Mouse (Mus musculus) bone marrow macrophage, adult 2 months (primary cell): Measurements from ENCODE around the gene Cd52. TPM values are rescaled to one million over a fixed set of nuclear protein-coding genes. Genes with fewer than 3 reads are reported as not detected.

Experiments
- H3K27ac ChIP-seq: 2 replicates; pipeline ENCODE4 v1.5.1; 2012; ENCODE audit warnings: low read depth, low read length; ENCODE audit not compliant: insufficient read depth
- H3K4me1 ChIP-seq: 2 replicates; pipeline ENCODE4 v1.6.1; 2012; ENCODE audit warnings: low read length; ENCODE audit not compliant: control insufficient read depth, insufficient read depth
- H3K4me3 ChIP-seq: 2 replicates; pipeline ENCODE4 v1.5.1; 2012; ENCODE audit warnings: mild to moderate bottlenecking, low read length, moderate library complexity; ENCODE audit not compliant: insufficient read depth
- CTCF ChIP-seq: IDR thresholded peaks from 2 replicates; pipeline ENCODE4 v1.5.1; 2012; ENCODE audit warnings: low read depth, mild to moderate bottlenecking, low read length, moderate library complexity
- POLR2A ChIP-seq: IDR thresholded peaks from 2 replicates; pipeline ENCODE4 v1.6.1; 2012; ENCODE audit warnings: mild to moderate bottlenecking, low read depth, low read length, borderline replicate concordance
- polyA plus RNA-seq: library from polyadenylated mRNA; stranded (reverse); fragments of >200 nt; gene quantifications from 2 replicates; pipeline ENCODE4 v1.2.4, GENCODE M21; 2012; ENCODE audit not compliant: missing spikeins, insufficient read depth, insufficient read length

The Cd52 gene
- polyA plus RNA-seq, 1 experiment: 1,130 TPM

DNA sequence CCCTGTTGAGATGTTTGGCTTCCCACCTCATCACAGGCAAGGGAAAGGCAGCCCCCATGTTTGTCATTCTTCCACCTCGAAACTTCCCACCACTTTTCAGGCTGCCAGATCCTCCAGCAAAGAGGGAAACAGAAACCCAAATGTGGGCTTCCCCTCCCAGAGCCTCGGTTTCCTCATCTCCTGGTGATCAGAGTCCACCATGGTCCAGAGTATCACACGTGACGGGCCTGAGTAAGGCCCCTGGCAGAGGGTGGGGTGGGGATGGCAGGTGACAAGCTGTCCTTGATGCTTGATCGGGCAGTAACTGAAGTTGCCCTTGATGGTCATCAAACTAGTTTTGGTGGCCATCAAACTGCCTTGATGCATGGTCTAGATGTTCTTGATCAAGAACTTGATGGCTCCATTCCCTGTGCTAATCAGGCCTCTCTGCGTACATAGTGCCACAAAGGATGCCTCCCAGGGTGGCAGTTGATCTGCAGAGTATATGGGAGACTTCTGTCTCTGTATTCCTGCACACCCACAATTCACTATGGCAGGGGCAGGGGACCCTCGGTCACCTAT is 798 bp downstream of the Cd52 start:
- TF ChIP-seq CTCF: no peak
- no peak for TF ChIP-seq POLR2A
- peak overlapping the region; percentile 66 for H3K27ac ChIP-seq
- H3K4me1 ChIP-seq: peaks cover 61% of the 10 kb centered on the region
- peak overlapping the region; percentile 64 for H3K4me3 ChIP-seq

DNA sequence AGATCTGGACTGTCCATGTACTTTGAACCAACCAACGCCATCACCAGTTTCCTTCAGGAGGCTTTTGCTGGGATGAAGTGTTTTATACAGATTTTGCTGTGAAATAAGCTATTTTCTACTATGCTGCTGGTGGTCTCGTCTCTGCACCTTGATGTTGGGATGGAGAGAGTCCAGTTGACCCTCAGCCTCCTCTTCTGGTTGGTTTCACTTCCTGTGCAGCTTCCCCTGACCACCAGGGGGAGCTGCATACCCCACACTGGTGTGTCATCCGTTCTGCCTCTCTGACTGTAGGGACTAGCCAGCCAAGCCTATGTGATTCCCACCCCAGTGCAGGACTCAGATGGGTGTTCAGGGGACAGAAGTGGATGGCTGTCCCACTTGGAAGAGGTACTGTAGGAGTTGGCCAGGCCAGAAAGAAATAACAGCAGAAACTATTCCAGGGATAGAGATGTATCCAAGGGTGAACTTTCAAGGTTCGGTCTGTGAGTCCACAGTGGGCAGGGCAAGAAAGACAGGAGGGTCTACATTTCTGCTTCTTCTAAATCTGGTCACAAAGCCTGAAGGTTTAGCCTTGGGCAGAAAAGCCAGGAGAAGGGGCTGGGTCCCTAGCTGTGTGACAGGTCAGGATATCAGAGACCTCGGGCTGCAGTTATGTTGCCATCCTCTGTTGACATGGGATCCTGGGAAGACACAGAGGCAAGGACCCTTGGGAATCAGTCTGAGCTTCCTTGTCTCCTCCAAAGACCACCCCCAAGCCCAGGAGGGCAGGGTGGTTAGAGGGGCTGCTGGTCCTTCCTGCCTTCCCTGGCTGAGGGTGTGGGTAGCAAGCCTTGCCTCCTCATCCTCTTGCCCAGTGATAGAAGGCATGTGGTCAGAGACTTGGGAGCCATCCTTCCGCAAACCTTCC is 2.2 kb downstream of the Cd52 start:
- TF ChIP-seq POLR2A (no peak), CTCF (peak; percentile 95)
- H3K4me3 ChIP-seq: no peak overlapping the region; the same call in 1 of the 2 replicates
- peaks cover 49% of the 10 kb centered on the region for H3K4me1 ChIP-seq
- no peak overlapping the region for H3K27ac ChIP-seq

DNA sequence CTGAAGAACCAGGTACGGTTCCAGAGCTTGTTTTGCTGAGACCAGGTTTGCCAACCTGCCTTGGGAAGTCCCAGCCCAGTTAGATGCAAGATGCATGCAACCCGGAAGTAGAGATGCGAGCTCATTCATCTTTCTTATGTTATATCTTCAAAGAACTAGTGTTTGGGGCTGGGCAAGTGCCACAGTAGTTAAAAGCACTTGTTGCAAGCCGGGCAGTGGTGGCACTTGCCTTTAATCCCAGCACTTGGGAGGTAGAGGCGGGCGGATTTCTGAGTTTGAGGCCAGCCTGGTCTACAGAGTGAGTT is 3.7 kb downstream of the Cd52 start:
- Histone ChIP-seq H3K4me3 (no peak overlapping the region), H3K27ac (no peak overlapping the region), H3K4me1 (peaks cover 35% of the 10 kb centered on the region)
- TF ChIP-seq CTCF (no peak), POLR2A (no peak)

DNA sequence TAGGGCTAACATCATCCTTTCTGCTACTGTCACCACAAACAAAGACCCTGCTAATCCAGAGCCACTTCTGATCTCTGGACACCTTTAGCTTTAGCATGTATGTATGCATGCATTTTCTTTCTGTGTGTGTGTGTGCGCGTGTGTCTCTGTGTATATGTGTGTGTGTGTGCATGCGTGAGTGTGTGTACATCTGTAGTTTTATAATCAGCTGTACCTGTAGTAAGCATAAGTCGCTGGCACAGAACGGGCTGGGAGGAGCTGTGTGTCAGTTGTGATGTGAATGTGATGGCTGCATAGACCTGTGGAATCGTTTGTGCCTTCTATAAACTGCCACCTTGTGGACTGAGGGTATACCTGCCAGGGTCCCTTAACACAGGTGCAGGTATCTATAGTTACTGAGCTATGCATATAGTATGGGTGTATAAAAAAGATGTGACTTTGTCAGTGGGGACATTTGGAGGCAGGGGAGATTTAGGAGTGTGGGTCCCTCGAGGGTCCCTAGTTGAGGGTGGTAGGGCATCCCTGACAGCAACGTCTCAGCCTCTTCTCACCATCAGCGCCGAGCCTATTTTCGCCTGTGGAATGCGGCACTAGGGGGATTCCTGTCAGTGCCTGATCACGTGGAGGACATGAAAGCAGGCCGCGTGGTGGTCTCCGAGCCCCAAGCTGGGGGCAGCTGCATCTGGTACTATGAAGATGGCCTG is 4.2 kb downstream of the Cd52 start:
- TF ChIP-seq POLR2A (no peak), CTCF (no peak)
- no peak overlapping the region for H3K4me3 ChIP-seq
- H3K27ac ChIP-seq: no peak overlapping the region
- H3K4me1 ChIP-seq: peaks cover 32% of the 10 kb centered on the region

DNA sequence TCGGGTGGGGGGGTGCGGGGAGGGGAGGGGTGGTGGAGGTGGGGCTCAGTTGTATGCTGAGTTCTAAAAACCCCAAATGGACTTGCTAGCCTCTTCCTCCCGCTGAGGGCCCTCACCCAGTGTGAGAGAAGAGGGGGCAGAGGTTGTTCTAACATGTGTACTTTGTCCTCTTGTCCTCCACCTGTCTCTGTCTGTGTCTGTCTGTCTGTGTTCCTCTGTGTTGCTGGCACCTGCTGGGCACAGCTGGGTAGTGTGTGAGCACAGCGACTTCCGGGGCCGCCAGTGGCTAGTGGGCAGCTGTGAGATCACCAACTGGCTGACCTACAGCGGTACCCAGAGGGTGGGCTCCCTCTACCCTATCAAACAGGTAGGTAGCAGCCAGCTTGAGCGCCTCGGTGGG is 5.9 kb downstream of the Cd52 start:
- Histone ChIP-seq H3K27ac (no peak overlapping the region), H3K4me1 (peaks cover 19% of the 10 kb centered on the region), H3K4me3 (no peak overlapping the region)
- TF ChIP-seq CTCF: no peak

DNA sequence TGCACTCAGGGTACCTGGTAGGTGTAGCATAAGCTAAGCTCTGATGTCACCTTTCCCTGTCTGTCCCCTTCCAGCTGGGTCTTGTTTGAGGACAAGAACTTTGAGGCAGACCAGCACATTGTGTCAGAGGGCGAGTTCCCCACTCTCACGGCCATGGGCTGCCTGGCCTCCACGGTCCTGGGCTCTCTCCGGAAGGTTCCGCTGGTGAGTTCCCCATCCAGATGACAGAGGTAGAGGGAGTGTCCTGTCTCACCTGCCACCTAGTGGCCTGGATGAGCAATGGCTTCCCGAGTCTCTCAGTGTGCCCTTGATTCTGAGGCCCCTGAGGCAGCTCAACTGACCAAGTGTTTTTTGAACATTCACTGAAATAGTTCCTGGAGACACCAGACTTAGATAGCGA is 7.5 kb downstream of the Cd52 start:
- TF ChIP-seq CTCF (no peak), POLR2A (no peak)
- Histone ChIP-seq H3K4me1 (peaks cover 7% of the 10 kb centered on the region), H3K27ac (no peak overlapping the region), H3K4me3 (no peak overlapping the region)

DNA sequence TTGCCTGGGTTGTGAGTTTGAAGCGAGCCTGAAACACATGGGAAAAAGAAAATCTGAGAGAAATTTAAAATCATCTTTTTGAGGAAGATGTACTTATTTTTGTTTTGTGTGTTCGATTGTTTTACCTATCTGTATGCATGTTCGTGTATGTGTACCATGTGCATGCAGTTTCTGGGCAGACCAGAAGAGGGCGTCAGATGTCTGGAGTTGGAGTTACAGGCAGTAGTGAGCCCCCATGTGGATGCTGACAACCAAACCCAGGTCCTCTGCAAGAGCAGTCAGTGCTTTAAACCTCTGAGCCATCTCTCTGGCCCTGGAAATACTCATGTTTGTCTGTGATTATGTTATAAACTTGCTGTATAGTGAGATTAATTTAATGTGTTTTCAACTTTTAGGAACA is 9.9 kb downstream of the Cd52 start:
- H3K4me1 ChIP-seq: peaks cover 6% of the 10 kb centered on the region
- H3K4me3 ChIP-seq: no peak overlapping the region
- H3K27ac ChIP-seq: no peak overlapping the region
- no peak for TF ChIP-seq POLR2A

DNA sequence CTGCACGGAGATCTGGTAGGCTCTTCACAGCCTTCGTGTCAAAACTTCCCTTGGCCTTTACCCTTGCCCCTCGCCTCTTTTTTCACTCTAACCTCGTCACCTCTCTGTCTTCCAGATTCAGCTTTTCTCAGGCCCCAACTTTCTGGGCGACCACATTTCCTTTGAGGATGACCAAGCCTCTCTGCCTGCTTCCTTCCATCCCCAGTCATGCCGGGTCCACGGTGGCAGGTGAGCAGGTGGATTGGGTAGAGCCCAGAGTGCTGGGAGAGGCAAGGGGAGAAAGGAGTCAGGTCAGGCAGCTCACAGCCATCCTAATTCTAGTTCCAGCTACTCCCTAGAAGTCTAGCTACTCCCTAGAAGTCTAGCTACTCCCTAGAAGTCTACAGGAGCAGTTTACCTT is 12.4 kb downstream of the Cd52 start:
- TF ChIP-seq POLR2A (no peak), CTCF (no peak)
- H3K4me3 ChIP-seq: peak overlapping the region; percentile 65
- H3K4me1 ChIP-seq: peaks cover 4% of the 10 kb centered on the region; the same call in 1 of the 2 replicates
- H3K27ac ChIP-seq: no peak overlapping the region

DNA sequence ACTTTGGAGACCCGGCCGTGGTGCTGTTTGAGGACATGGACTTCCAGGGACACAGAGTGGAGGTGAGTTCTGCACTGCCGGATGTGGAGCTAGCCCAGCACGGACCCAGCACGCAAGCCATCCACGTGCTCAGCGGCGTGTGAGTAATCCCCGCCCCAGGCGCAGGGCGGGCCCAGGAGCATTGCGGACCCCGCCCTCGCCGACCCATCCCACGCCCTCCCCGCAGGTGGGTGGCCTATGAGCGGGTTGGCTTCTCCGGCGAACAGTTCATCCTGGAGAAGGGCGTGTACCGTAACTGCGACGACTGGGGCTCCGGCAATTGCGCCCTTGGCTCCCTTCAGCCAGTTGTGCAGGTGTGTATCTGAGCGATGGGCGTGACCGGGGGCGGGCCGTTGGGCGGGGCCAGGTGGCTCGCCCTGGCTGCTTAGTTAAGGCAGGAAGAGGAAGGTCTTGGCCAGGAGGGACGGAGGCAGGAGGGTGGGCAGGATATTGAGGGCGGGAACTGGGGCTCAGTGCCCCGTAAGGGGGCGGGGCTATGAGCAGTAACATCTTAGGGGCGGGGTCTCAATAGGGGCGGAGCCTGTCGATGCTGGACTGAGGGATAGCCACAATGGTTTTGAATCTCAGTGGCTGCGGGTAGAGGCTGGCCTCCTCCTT is 13.0 kb downstream of the Cd52 start:
- peaks cover 4% of the 10 kb centered on the region; the same call in 1 of the 2 replicates for H3K4me1 ChIP-seq
- H3K27ac ChIP-seq: no peak overlapping the region
- H3K4me3 ChIP-seq: peak overlapping the region; percentile 65
- TF ChIP-seq POLR2A (no peak), CTCF (no peak)
